Mouse (Mus musculus): ENCODE data around the gene Rpn1.

DNA sequence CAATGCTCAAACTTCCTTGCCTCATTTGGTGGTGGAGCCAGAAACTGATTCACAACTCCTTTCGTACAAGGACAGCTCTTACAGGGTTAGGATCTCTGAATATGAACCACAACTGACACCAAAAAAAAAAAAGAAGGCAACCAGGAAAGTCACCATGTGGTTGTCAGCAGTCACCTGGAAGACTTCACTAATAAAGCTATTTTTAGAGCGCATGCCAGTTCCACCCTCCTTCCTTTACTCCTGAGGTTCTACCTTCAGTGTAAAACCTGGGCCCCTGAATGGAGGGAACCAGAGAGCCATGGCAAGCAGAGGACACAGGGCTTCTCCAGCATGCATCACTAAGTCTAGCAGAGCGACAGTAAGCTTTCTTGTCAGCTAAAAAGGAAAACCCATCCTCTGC is 41.9 kb upstream of the Rpn1 start:
- no peak for TF ChIP-seq CTCF (IDR thresholded peaks at IDR 0.05)
- TF ChIP-seq POLR2A (IDR thresholded peaks at IDR 0.05; ENCODE audit: insufficient read depth, low read depth, low read length) = peak; percentile 37; the same call in 1 of the 2 replicates

Measured in heart, adult 2 months (tissue).